Mouse (Mus musculus) kidney, adult 2 months (tissue): ENCODE data around the gene Gli2.

Experiments
- CTCF ChIP-seq: fragments of 200-500 bp; conservative IDR thresholded peaks from 2 replicates; pipeline ENCODE4 v1.5.1; 2011; ENCODE audit warnings: low read depth, mild to moderate bottlenecking, control low read depth, low read length, moderate library complexity, mixed read lengths; ENCODE audit not compliant: insufficient read depth, insufficient read length
- POLR2A ChIP-seq: fragments of 200-500 bp; IDR thresholded peaks from one replicate; pipeline ENCODE4 v1.6.1; 2011; ENCODE audit warnings: low read depth, low read length, control low read depth

- no peak for TF ChIP-seq POLR2A
- no peak for TF ChIP-seq CTCF
Observed at GRCm38 (mm10) chr1:118948407-118948806, 105.0 kb downstream of the Gli2 start.
